Mouse (Mus musculus) brown adipose tissue, adult 24 weeks (tissue): ENCODE measurements at regions not wholly inside any gene's neighbourhood (a gene's known extent, or its start where the extent isn't known, plus 50 kb on each side); places are given as distances from the start of the nearest gene placed in this dataset.

ENCODE experiments used
- H3K27ac ChIP-seq: fragments of 200-500 bp; replicated peaks from 2 replicates; pipeline ENCODE4 v1.5.1; 2012; ENCODE audit warnings: low read depth, mild to moderate bottlenecking, low read length
- H3K4me1 ChIP-seq: fragments of 200-500 bp; 2 replicates; pipeline ENCODE4 v1.6.1; 2012; ENCODE audit warnings: low read length, mixed read lengths; ENCODE audit not compliant: control insufficient read depth, insufficient read depth, insufficient read length
- H3K4me3 ChIP-seq: fragments of 200-500 bp; 2 replicates; pipeline ENCODE4 v1.5.1; 2012; ENCODE audit warnings: low read depth, mild to moderate bottlenecking, low read length, moderate library complexity; ENCODE audit not compliant: insufficient read depth

- H3K4me1 ChIP-seq, result peaks cover 54% of the 10 kb centered on the region
- H3K4me3 ChIP-seq, result no peak overlapping the region
- H3K27ac ChIP-seq, result peak overlapping the region; percentile 19; the same call in 1 of the 2 replicates
These were observed 71.1 kb upstream of the Irf2bp2 start for GRCm38 (mm10) chr8:126664891-126665290.

DNA sequence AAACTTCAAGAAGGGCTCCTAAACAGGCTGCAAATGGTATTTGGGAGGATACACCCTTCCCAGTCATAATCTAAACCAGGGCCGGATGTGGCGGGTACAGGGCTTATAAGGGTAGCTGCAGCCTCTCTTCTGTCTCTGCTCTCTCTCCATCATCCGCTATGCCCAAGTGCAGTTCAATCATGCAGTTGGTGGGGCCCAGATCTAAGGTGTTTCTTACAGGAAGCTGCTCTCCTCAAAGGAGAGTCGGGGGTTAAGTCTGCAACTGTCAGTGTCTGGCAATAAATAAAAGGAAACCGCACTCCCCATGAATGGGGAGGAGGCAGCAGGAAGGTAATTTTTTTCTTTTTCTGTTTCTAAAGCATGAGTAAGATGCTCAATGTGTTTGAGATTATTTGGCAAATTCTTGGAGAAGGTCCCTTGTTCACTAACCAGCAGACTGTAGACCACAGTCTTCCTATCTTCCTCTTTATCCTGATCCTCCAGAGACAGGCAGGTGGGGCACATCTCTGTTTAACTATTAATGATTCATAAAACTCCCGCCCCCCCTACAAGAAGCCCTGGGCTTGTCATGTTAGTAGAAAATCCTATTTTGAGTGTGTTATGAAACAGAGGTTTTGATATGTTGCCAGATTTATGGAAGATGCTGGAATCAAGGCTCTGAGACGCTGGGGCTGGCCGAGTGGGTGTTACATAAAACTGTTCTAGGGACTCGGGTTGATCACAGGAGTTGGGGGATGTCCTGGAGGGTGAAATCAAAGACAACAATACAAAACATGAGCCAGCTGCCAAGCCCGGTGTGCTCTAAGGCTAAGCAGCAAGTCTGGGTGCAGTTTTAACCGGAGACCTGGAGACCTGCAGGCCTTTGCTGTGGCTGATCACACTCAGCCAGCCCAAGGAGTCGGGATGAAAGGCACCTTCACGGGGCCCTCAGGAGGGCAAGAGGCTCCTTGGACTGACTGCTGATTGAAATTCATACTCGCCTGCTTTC, 69.3 kb upstream of the Irf2bp2 start:
- no peak overlapping the region for H3K4me3 ChIP-seq
- peak overlapping the region; percentile 60 for H3K27ac ChIP-seq
- H3K4me1 ChIP-seq, result peaks cover 52% of the 10 kb centered on the region

DNA sequence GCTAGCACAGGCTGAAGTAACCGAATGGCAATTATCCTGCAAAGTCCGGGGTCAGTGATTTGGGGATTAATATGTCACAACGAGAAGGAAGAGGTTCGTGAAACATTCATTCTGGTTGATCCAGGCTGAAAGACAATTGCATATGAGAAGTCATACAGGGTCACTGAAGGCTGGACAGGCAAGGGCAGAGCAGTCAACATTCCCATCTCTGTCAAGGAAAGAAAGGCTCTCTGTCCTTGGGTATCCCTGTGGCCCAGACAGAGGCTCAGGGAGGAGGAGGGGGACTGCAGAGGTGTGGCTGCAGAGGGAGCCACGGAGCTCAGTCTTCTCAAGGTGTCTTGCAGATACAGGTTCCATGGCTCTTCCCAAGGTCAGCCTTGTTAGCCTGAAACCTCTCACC, 68.4 kb upstream of the Irf2bp2 start:
- Histone ChIP-seq H3K4me3 (no peak overlapping the region), H3K27ac (no peak overlapping the region), H3K4me1 (peaks cover 43% of the 10 kb centered on the region)

GRCm38 (mm10) chr8:126661511-126662142, 67.8 kb upstream of the Irf2bp2 start:
- no peak overlapping the region for H3K27ac ChIP-seq
- H3K4me1 ChIP-seq, result peaks cover 38% of the 10 kb centered on the region
- no peak overlapping the region for H3K4me3 ChIP-seq

DNA sequence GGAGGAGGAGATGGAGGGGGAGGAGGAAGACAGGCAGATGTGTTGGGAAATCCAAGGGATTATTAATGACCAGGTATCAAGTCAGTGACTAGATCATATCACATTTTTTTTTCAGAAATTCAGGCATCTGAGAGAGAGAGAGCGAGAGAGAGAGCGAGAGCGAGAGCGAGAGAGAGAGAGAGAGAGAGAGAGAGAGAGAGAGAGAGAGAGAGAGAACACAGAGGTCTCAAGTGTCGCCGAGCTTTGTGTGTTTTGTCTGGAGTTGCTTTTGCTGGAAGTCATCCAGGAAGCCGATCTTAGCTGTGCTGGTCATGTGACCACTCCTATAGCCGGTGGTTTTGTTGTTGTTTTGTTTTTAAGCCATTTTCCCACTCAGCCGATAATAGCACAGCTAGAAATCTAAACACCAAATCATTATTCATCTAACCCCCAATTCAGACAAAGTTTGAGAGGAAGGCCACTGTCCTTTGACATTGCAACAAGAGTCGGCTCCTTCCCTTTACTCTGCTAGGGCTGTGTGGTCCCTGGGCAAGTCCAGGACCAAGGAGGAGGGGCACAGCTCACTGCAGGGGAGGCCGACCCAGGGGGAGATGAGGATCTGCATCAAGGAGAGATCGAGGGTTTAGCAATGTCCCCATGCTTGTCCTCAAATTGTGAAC, 67.0 kb upstream of the Irf2bp2 start:
- H3K4me1 ChIP-seq, result peaks cover 38% of the 10 kb centered on the region
- H3K27ac ChIP-seq, result 0 out of 2 replicates have a peak overlapping the region, but pooled peaks have one; percentile 31
- no peak overlapping the region for H3K4me3 ChIP-seq

DNA sequence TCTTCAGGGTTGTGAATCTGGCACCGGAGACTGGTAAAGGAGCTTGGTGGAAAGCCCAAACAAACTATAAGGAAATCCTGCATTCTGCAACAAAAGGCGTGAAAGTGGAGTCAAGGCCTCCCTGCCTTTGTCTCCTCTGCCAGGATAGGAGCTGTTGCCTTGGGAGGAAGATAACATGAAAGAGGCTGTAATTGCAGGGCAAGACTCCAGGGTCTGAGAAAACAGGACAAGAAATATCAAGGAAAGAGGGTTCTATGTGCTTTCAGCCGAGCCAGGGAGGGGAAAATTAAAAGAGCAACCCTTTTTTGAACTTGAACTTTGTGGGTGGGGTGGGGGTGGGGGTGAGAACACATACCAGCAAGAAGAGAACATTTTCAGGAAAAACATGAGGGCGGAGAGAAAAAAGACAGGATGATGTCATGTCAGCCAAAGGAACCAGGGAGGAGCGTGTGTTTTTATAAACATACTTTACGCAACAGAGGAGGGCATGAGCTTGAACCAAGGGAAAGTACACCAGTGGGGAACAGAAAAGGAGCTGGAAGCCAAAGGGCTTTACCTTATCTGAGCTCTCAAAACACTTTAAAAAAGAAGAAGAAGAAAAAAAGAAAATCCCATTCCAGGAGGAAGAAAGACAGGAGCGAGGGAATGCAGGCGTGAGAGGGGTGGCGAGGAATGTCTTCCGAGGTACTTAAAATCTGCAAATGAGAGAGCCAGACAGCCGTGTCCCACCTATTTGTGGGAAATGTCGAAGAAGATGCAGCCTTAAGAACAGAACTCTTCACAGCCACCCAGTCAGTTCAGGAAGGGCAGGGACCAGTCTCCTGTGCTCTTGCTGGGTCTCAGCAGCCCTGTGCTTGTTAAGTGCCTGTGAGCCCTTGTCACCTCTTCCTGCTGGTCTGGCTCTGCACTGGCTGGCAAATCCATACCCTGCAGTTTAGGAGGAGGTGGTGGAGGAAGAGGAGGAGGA, 66.2 kb upstream of the Irf2bp2 start:
- H3K4me3 ChIP-seq, result no peak overlapping the region

GRCm38 (mm10) chr8:126657546-126657945, 63.8 kb upstream of the Irf2bp2 start:
- Histone ChIP-seq H3K4me3 (no peak overlapping the region), H3K27ac (no peak overlapping the region), H3K4me1 (peaks cover 28% of the 10 kb centered on the region)

More for the DNA sequence above, 66.2 kb upstream of the Irf2bp2 start:
- Histone ChIP-seq H3K4me1 (peaks cover 35% of the 10 kb centered on the region), H3K27ac (peak overlapping the region; percentile 46)

DNA sequence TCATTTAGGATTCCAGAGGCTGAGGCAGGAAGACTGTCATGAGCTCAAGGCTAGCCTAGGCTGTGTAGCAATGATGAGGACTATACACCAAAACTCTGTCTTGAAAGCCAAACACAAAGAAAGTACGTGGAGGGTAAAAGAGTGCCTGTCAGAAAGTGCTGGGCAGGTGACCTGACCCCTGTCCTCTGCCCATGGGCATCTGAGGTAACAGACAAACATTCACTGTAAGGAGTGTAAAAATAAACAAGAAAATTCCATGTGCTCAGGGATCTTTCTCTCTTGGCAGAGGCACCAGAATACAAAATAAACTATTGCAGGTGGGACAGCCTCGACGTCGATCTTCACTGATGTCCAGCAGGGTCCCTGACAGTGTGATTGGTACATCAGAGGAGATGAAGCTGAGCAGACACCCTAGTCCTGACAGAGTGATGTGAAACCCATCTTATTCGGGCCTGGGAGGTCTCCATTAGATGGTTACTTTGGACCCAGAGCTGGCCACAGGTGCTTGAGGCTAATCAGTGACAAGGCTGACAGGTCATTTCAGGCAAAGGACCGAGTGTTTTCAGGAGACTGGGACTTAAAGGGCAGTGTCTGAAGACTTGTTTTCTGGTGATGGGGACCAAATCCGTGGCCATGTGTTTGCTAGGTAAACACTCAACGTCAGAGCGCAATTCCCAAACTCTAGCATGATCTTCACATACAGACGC, 62.9 kb upstream of the Irf2bp2 start:
- Histone ChIP-seq H3K27ac (no peak overlapping the region), H3K4me1 (peaks cover 19% of the 10 kb centered on the region), H3K4me3 (no peak overlapping the region)

DNA sequence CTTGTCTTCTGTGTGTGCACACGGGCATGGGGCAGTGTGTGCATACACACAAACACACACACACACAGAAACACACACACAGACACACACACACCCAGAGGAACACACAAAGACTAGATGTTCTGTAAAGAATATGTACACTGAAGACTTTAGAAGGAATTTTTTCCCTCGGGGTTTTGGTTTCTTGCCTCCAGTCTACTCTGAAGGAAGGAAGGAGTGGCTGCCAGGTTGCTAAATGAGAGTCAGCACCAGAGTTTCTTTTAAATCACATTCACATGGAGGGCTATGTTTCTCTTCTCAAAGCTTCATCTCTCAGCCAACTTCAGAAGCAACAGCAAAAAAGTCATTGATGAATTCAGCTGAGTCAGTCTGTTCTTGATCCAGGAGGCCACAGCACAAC, 61.8 kb upstream of the Irf2bp2 start:
- no peak overlapping the region for H3K4me3 ChIP-seq
- H3K4me1 ChIP-seq, result peaks cover 10% of the 10 kb centered on the region
- no peak overlapping the region for H3K27ac ChIP-seq

DNA sequence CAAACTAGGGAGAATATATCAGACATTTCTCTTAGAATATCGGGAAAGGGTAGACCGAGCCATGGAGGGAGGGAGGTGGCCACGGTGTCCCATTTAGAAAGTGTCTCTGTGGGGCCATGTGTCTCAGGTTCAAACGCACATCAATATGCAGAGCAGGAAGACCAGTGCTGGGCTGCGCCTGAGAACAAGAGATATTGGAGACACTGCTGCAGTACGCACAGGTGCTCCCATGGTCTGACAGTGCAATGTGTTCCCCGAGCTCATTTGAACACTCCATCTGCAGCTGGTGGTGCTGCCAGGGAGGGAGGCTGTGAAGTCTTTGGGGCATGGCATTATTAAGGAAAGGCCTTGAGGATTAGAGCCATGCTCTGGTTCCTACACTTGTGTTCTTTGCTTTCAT, 60.6 kb upstream of the Irf2bp2 start:
- no peak overlapping the region for H3K27ac ChIP-seq
- H3K4me1 ChIP-seq, result peaks cover 1% of the 10 kb centered on the region; the same call in 1 of the 2 replicates
- no peak overlapping the region for H3K4me3 ChIP-seq

DNA sequence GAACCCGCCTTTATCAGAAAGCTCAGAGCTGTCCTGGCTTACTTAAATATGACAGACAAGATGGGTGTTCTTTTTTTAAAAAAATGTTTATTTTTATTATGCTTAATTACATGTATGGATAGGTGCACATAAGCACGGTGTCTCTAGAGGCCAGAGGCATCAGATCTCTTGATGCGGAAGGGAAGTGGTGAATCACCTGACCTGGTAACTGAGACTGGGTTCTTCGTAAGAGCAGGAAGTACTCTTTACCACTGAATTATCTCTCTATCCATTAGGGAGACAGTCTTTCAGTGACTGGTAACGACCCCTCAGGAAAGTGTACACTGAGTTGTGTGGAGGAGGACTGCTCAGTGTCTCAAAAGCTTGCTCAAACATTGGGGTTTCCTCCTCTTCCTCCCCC, 58.4 kb upstream of the Irf2bp2 start:
- Histone ChIP-seq H3K27ac (no peak overlapping the region), H3K4me1 (no peaks in the 10 kb centered on the region), H3K4me3 (no peak overlapping the region)

GRCm38 (mm10) chr8:126650945-126651344, 57.2 kb upstream of the Irf2bp2 start:
- no peak overlapping the region for H3K4me3 ChIP-seq
- H3K4me1 ChIP-seq, result no peaks in the 10 kb centered on the region
- H3K27ac ChIP-seq, result no peak overlapping the region

- Histone ChIP-seq H3K4me1 (no peaks in the 10 kb centered on the region), H3K4me3 (no peak overlapping the region)
These were observed 55.5 kb upstream of the Irf2bp2 start for GRCm38 (mm10) chr8:126649305-126649704.

GRCm38 (mm10) chr8:126647350-126647749, 53.6 kb upstream of the Irf2bp2 start:
- Histone ChIP-seq H3K4me1 (no peaks in the 10 kb centered on the region), H3K4me3 (no peak overlapping the region), H3K27ac (no peak overlapping the region)

More at GRCm38 (mm10) chr8:126649305-126649704, 55.5 kb upstream of the Irf2bp2 start:
- H3K27ac ChIP-seq, result no peak overlapping the region
